Comparison of ENCODE assay signal across 8 mouse cellular contexts in genomic region chr8:112972418-112972817, GRCm38 (mm10).
A peak's percentile ranks its signal among the peaks of the same experiment; 100 is the strongest.
DNase-seq lines count a peak whose midpoint lies in the region; TF ChIP-seq lines count a peak whose summit lies in the region.

No protein-coding gene starts in this region.

- no peaks in the 10 kb centered on the region for H3K27me3 ChIP-seq in heart, embryonic 10.5 days (ENCODE audit: insufficient read depth, poor library complexity, severe bottlenecking)
- no peaks in the 10 kb centered on the region for H3K27me3 ChIP-seq in small intestine, adult 2 months (ENCODE audit: control insufficient read depth, insufficient read depth, low read length)

- TF ChIP-seq POLR2A in small intestine, adult 2 months (IDR thresholded peaks at IDR 0.05; ENCODE audit: low read depth, low read length) = no peak

- no peaks in the 10 kb centered on the region for H3K9me3 ChIP-seq in heart, embryonic 10.5 days

- H3K4me1 ChIP-seq in heart, embryonic 10.5 days = no peaks in the 10 kb centered on the region
- H3K4me1 ChIP-seq in small intestine, adult 2 months (ENCODE audit: control insufficient read depth, insufficient read depth, insufficient read length, low read length) = no peaks in the 10 kb centered on the region

- no peaks in the 10 kb centered on the region for H3K36me3 ChIP-seq in heart, embryonic 10.5 days
- no peaks in the 10 kb centered on the region for H3K36me3 ChIP-seq in small intestine, adult 2 months (ENCODE audit: control insufficient read depth, insufficient read depth, low read length)

- TF ChIP-seq CTCF in small intestine, adult 2 months (IDR thresholded peaks at IDR 0.05; ENCODE audit: extremely low read depth, insufficient read length, insufficient replicate concordance, low read depth, low read length) = peak; percentile 59; the same call in 1 of the 2 replicates

- DNase-seq in heart, adult 11 months = peak; percentile 85
- DNase-seq in heart, embryonic 10.5 days (ENCODE audit: low spot score) = no peak
- DNase-seq in adrenal gland, postnatal 25 days = peak; percentile 75
- DNase-seq in embryo, embryonic 11.5 days (ENCODE audit: low read depth, low spot score) = peak; percentile 48
- peak; percentile 44 to 56 for DNase-seq in gastrocnemius, postnatal 4 days (ENCODE audit: low spot score in 2 of 2)
- DNase-seq in layer of hippocampus, adult 9-10 months (ENCODE audit: low spot score) = peak; percentile 71
- peak; percentile 59 for DNase-seq in lung, postnatal 14 days

- H3K27ac ChIP-seq in heart, embryonic 10.5 days = no peak overlapping the region
- no peak overlapping the region for H3K27ac ChIP-seq in small intestine, adult 2 months (ENCODE audit: insufficient read depth, low read depth, low read length)

- 8% methylated on average over 6 of the region's 6 CpGs for WGBS in heart, embryonic 10.5 days
- WGBS in small intestine, adult 2 months = 6% methylated on average over 6 of the region's 6 CpGs

- no peak overlapping the region for H3K4me3 ChIP-seq in heart, embryonic 10.5 days
- H3K4me3 ChIP-seq in small intestine, adult 2 months (ENCODE audit: low read depth, low read length) = no peak overlapping the region
